Mouse (Mus musculus): ENCODE results near the gene Rsph1.

DNA sequence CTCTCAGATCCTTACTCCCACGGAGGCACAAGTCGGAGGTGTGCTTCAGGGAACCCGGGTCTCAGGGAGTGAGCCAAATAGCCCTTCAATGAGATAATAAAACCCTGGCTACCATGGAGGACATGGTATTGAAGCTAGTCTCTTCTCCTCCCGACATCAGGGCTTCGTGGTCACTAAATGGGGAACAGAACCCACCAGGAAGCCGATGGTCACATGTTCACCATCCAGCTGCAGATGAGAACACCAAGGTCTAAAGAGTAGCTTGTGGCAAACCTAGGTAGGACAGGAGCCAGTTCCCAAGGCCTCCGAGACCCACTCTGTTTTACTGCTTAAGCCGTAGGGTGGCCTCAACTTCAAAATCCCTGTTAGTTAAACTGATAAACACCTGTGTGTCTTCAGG lies 68.5 kb downstream of the Rsph1 start:
- TF ChIP-seq POLR2A (IDR thresholded peaks at IDR 0.05; ENCODE audit: extremely low read depth, insufficient read depth, low read length), result no peak
- no peak for TF ChIP-seq CTCF (IDR thresholded peaks at IDR 0.05; ENCODE audit: low read depth, low read length)

Measured in liver, adult 2 months (tissue).